Mouse (Mus musculus) liver, embryonic 16.5 days (tissue): ENCODE measurements around the gene Atp10b. TPM values are rescaled to one million over a fixed set of nuclear protein-coding genes. Genes with fewer than 3 reads are reported as not detected.
"Not testable (repeated sequence)": the region's sequence is repeated elsewhere in the genome, so short reads cannot be mapped to it uniquely, and the experiment has no call there.

Experiments used
- ATAC-seq: fragments of 200-750 bp; cut with Nextera tagmentation; 2 replicates; pipeline ENCODE4 v1.8.0; 2017; ENCODE audit warnings: low read depth, mild to moderate bottlenecking, moderate number of reproducible peaks, moderate library complexity
- H3K27ac ChIP-seq: fragments of 300-500 bp; sonication (generic); 2 replicates; pipeline ENCODE4 v1.5.1; 2014; ENCODE audit warnings: mild to moderate bottlenecking, low read length
- H3K27me3 ChIP-seq: fragments of 300-500 bp; sonication (generic); 2 replicates; pipeline ENCODE4 v1.6.1; 2014; ENCODE audit warnings: low read depth, low read length, mixed read lengths; ENCODE audit not compliant: control insufficient read depth, insufficient read depth
- H3K36me3 ChIP-seq: fragments of 300-500 bp; sonication (generic); 2 replicates; pipeline ENCODE4 v1.6.1; 2014; ENCODE audit warnings: mild to moderate bottlenecking; ENCODE audit not compliant: control insufficient read depth, insufficient read depth
- H3K4me1 ChIP-seq: fragments of 300-500 bp; sonication (generic); 2 replicates; pipeline ENCODE4 v1.6.1; 2014; ENCODE audit warnings: low read depth, low read length, mixed read lengths; ENCODE audit not compliant: control insufficient read depth
- H3K4me2 ChIP-seq: fragments of 300-500 bp; sonication (generic); 2 replicates; pipeline ENCODE4 v1.6.1; 2014; ENCODE audit warnings: low read depth, low read length, mixed read lengths
- H3K4me3 ChIP-seq: fragments of 300-500 bp; sonication (generic); 2 replicates; pipeline ENCODE4 v1.5.1; 2014; ENCODE audit warnings: low read depth, mild to moderate bottlenecking, low read length
- H3K9ac ChIP-seq: fragments of 300-500 bp; sonication (generic); 2 replicates; pipeline ENCODE4 v1.6.1; 2014; ENCODE audit warnings: low read depth, low read length
- H3K9me3 ChIP-seq: fragments of 300-500 bp; sonication (generic); replicated peaks from 2 replicates; pipeline ENCODE4 v1.6.1; 2016; ENCODE audit warnings: low read length; ENCODE audit not compliant: control insufficient read depth
- WGBS: fragments of 180-500 bp; shearing (Covaris S2); extraction: QIAGEN DNeasy Blood & Tissue Kit; methylation state at CpG from one replicate; pipeline ENCODE4 v1.1.7; 2014; ENCODE audit not compliant: insufficient replicate concordance; 5-methylcytosine and 5-hydroxymethylcytosine counted together
- polyA plus RNA-seq: library from polyadenylated mRNA; unstranded; fragments of >200 nt; fragmentation: Nextera tagmentation; extraction: Ambion mirVana; gene quantifications from 2 replicates; pipeline ENCODE4 v1.2.1, GENCODE M21; 2015

Gene Atp10b
- polyA plus RNA-seq: 0.02 TPM in 1 of 2 replicates, not detected in the other

DNA sequence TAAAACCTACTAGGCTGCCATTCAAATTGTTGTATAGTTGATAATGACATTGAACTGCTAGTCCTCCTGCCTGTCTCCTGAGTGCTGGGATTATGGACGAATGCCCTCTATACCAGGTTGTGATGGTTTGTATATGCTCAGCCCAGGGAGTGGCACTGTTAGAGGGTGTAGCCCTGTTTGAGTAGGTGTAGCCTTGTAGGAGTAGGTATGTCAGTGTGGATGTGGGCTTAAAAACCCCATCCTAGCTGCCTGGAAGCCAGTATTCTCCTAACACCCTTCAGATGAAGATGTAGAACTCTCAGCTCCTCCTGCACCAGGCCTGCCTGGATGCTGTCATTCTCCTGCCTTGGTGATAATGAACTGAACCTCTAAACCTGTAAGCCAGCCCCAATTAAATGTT is at the start of gene Atp10b:
Gene Atp10b, plus strand, starts transcription at position 301 of the 400 bp plus-strand sequence.
- no peaks in the 10 kb centered on the region for H3K4me1 ChIP-seq
- no peak within 1 kb of the TSS for H3K4me3 ChIP-seq
- ATAC-seq: no peak
- no peak within 1 kb of the TSS for H3K4me2 ChIP-seq
- no peaks in the 10 kb centered on the region for H3K9me3 ChIP-seq
- no peaks in the 10 kb centered on the region for H3K36me3 ChIP-seq
- no peak within 1 kb of the TSS for H3K9ac ChIP-seq
- no peaks in the 10 kb centered on the region for H3K27me3 ChIP-seq
- WGBS: 24% methylated on average over 1 of the region's 1 CpGs
- H3K27ac ChIP-seq: no peak within 1 kb of the TSS

DNA sequence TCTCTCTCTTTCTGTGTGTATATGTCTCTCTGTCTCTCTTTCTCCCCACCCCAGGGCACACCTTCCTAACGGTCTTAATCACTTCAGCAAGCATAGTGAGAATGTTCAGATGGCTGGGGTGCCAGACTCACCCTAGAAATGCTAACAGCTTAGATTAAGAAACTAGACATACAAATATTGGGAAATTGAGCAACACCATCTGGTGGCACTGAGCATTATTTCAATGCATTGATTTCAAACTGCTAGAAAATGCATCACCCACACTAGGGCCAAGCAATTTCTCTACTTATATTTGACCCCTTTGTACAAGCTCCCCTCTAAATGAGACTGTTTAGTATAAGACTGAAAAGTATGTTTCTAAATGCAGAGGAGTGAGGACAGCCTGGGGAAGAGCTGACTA is 48.3 kb upstream of the Atp10b start:
- Histone ChIP-seq H3K27ac (no peak overlapping the region), H3K27me3 (no peaks in the 10 kb centered on the region), H3K4me3 (no peak overlapping the region), H3K36me3 (no peaks in the 10 kb centered on the region), H3K9ac (no peak overlapping the region), H3K9me3 (no peaks in the 10 kb centered on the region), H3K4me2 (no peak overlapping the region), H3K4me1 (no peaks in the 10 kb centered on the region)
- no peak for ATAC-seq
- WGBS: 48% methylated on average over 1 of the region's 1 CpGs

DNA sequence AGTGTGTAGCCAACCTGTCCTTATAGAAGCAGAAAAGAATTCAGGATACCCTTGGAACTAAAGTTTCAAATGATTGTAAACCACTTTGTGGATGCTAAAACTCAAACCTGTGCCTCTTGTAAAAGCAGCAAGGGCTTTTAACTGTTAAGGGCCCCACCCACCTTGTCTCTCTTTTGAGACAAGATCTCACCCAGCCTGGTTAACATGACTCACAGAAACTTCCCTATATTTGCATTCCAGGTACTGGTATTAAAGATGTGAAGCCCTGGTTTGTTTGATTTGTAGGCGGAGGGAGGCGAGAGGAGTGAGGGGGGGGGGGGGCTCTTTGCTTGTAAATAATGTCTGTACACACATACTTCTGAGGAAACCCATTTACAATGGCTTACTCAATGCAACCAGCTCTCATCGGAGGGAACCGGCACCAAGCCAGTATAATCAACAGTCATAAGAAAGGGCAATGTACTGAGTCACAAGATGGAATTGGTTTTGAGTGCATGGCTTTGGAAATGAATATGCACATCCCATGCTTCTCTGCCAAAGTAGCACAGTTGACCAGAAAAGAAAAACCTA is 23.7 kb upstream of the Atp10b start:
- 60% methylated on average over 4 of the region's 4 CpGs for WGBS
- Histone ChIP-seq H3K9ac (no peak overlapping the region), H3K4me2 (no peak overlapping the region), H3K4me3 (no peak overlapping the region), H3K27ac (no peak overlapping the region), H3K36me3 (no peaks in the 10 kb centered on the region), H3K27me3 (no peaks in the 10 kb centered on the region), H3K9me3 (no peaks in the 10 kb centered on the region), H3K4me1 (no peaks in the 10 kb centered on the region)
- ATAC-seq: no peak

DNA sequence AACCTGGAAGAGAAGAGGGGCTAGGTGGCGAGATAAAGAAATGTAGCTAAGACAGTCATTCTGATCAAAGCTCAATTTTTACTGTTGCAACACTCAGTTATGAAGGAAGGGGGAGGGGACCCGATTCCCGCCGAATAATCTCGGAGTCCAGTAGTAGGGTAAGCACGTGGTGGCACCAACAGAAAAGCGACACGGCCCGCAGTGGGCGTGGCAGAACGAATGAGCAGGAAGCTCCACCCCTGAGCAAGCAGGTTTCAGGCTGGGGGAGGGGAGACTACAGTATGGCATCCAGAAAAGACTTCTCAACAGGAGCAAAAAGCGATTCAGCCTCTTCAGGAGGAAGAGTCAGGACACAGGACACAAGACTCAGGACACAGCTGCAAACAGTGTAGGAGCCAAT is 23.1 kb upstream of the Atp10b start:
- not testable (repeated sequence) for H3K9me3 ChIP-seq, H3K9ac ChIP-seq, ATAC-seq, H3K27ac ChIP-seq, H3K4me2 ChIP-seq, H3K4me1 ChIP-seq, H3K4me3 ChIP-seq, H3K27me3 ChIP-seq, H3K36me3 ChIP-seq
- 52% methylated on average over 12 of the region's 12 CpGs for WGBS

DNA sequence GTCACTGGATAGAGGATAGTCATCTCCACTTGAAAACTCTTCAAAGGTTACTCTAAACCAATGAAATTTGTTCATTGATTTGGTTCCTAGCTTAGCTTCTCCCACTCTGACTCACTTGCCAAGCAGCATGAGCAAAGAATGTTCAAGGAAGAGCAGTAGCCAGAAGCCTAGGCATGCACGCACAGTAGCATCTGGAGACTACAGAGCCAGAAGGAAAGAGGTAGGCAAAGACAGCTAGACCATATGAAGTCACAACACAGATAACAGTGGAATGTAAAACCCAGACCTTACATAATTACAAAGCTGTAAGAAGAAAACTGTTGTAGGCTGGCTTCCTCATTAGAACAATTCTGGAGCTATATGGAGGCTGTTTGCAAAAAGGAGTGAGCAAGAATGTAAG is 8.4 kb upstream of the Atp10b start:
- H3K9me3 ChIP-seq: no peaks in the 10 kb centered on the region
- no peaks in the 10 kb centered on the region for H3K36me3 ChIP-seq
- ATAC-seq: no peak
- H3K4me3 ChIP-seq: no peak overlapping the region
- H3K27me3 ChIP-seq: no peaks in the 10 kb centered on the region
- H3K4me2 ChIP-seq: no peak overlapping the region
- no peak overlapping the region for H3K27ac ChIP-seq
- no peak overlapping the region for H3K9ac ChIP-seq
- H3K4me1 ChIP-seq: no peaks in the 10 kb centered on the region
- WGBS: 78% methylated on average over 1 of the region's 1 CpGs

DNA sequence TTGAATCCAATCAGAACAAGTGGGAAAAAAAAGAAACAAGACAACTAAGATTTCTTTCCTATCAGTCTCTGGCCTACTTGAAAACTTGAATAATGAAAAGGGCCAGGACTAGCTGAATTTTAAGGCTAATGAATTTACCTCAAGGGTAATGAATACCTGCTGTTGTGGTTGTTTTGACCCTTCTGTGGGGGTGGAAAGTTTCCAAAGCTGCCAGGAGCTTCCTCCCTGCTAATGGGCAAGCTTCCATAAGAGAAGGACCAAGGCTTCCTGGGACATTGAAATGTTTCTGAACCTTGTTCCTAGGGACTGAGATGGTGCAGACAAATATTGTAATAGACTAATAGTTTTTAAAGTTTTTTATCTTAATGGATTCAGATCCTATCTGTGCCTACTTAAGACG is 6.9 kb upstream of the Atp10b start:
- Histone ChIP-seq H3K9me3 (no peaks in the 10 kb centered on the region), H3K27ac (no peak overlapping the region), H3K9ac (no peak overlapping the region), H3K4me3 (no peak overlapping the region), H3K36me3 (no peaks in the 10 kb centered on the region), H3K4me2 (no peak overlapping the region), H3K4me1 (no peaks in the 10 kb centered on the region), H3K27me3 (no peaks in the 10 kb centered on the region)
- ATAC-seq: no peak
- 55% methylated on average over 1 of the region's 1 CpGs for WGBS

DNA sequence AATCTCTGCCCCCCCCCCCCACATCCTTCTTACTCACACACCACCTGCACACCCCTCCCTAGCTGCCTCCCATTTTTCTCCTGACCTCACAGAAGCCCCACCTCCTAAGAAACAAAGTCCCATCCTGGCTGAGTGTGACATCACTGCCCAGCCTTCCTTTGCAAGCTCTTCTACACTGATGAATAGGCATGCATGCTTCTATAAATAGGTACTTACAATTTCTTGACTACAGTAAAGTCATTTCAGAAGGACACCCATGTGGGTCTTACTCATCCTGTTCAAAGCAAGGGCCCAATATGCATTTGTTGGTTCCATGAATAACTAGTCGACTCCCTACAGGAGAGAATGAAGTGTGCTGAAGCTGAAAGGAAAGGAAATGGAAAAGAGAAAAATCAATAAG is 5.5 kb upstream of the Atp10b start:
- no peaks in the 10 kb centered on the region for H3K36me3 ChIP-seq
- no peaks in the 10 kb centered on the region for H3K9me3 ChIP-seq
- 46% methylated on average over 1 of the region's 1 CpGs for WGBS
- H3K27ac ChIP-seq: no peak overlapping the region
- ATAC-seq: no peak
- H3K4me2 ChIP-seq: no peak overlapping the region
- H3K4me1 ChIP-seq: no peaks in the 10 kb centered on the region
- H3K27me3 ChIP-seq: no peaks in the 10 kb centered on the region
- H3K4me3 ChIP-seq: no peak overlapping the region
- H3K9ac ChIP-seq: no peak overlapping the region

DNA sequence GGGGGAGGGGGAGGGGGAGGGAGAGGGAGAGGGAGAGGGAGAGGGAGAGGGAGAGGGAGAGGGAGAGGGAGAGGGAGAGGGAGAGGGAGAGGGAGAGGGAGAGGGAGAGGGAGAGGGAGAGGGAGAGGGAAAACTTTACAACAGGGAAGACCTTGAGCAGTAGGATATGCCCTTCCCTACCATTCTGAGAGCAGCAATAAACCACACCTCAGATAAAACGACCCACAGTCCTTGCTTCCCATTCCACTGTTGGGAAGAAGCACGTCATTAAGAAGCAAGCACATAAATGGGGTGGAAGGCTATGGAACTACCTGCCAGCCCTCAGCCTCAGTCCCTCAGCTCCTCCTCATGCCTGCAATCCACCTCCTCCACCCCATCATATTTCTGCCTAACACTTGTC is 4.8 kb upstream of the Atp10b start:
- WGBS: 31% methylated on average over 2 of the region's 2 CpGs
- ATAC-seq, H3K4me2 ChIP-seq: not testable (repeated sequence)

DNA sequence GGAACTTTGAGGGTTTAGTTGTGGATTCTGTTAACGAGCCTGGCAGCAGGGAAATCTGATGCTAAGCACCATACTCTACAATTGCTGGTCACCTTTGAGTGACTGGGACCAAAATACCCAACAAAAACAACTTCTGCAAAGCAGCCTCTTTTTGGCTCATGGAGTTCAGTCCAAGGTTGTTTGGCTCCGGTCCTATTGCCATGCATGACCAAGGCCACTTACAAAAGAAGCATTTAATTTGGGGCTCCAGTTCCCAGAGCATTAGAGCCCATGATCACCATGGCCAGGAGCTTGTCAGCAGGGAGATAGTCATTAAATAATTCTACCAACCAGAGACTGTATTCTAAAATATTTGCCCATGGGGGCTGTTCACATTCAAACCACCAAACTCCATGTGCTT is 2.3 kb upstream of the Atp10b start:
- ATAC-seq: no peak
- WGBS: 34% methylated on average over 2 of the region's 2 CpGs

More for the DNA sequence above, 4.8 kb upstream of the Atp10b start:
- H3K27me3 ChIP-seq, H3K4me3 ChIP-seq, H3K36me3 ChIP-seq, H3K27ac ChIP-seq, H3K9ac ChIP-seq, H3K9me3 ChIP-seq, H3K4me1 ChIP-seq: not testable (repeated sequence)

More for the DNA sequence above, 2.3 kb upstream of the Atp10b start:
- Histone ChIP-seq H3K4me3 (no peak overlapping the region), H3K4me2 (no peak overlapping the region), H3K27ac (no peak overlapping the region), H3K36me3 (no peaks in the 10 kb centered on the region), H3K9ac (no peak overlapping the region), H3K4me1 (no peaks in the 10 kb centered on the region), H3K27me3 (no peaks in the 10 kb centered on the region), H3K9me3 (no peaks in the 10 kb centered on the region)
